Mouse (Mus musculus) ovary, postnatal 36 days (tissue): ENCODE results near the gene Slc46a3.
A peak's percentile ranks its signal among the peaks of the same experiment; 100 is the strongest.

ENCODE experiments used
- DNase-seq: peaks from one replicate; pipeline ENCODE4 v3.0.0; 2022; ENCODE audit warnings: low spot score, mixed read lengths

The Slc46a3 gene

DNA sequence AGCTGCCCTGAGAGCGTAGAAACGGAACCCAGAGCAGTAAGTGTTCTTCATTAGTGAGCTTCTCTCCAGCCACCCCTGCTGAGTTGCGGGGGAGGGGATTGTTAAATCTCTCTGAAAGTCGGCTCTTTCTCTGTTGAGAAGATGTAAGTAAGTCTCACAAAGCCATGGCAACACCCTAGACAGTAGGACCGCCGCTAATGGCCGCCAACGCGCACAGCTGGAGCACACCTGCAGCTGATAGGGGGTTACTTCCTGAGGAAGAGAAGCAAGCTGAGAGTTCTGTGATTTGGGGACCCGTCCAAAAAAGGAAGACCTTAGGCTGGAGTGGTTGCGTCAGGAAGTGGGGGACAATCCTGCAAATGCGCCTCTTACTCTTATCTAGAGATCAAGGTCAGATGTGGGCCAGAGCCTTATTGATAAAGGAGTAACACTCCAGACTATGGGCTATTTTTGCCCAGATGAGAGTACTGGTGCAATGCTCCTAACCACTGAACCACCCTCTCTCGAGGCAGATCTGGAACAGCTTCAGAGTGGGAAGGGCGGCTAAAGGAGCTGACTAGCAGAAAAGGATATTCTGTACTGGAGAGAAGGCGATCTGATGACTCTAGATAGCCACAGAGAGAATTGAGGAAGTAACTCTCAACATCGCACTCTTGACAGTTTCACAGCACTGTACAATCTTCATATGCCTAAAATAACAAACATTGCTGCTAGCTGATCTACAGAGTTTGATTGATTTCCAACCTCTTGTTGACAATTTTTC is 1.0 kb upstream of the Slc46a3 start:
- no peak for DNase-seq

DNA sequence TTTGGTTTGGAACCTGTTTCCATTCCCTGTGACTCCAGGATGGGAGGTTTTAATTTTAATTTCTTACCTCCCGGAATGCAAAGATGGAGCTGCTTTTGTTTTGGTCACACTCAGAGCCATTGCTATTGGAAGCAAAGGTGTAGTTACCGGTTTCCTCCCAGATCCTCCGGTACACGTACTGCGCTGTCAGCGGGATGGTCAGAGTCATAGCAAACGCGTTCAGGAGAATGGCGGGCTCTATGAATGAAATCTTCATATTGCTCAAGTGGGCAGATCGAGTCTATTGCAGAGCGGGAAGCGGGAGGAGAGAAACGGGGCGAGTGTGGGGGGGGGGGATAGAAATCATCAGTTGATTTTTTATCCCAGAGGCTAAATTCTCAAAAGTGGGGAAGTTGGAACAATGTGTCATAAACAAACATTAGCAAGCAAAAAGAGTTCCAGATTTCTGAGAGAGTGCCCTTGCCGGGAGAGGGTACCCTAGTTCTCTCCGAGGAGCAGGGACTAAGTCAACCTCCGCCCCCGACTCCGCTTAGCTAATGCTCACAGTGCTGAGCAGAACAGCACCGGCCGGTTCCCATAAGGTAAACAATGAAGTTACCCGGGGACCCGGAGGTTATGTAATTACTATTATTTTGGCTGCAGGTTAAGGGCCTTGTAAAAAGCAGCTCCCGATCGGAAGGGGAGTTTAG is 705 bp downstream of the Slc46a3 start:
- no peak for DNase-seq

DNA sequence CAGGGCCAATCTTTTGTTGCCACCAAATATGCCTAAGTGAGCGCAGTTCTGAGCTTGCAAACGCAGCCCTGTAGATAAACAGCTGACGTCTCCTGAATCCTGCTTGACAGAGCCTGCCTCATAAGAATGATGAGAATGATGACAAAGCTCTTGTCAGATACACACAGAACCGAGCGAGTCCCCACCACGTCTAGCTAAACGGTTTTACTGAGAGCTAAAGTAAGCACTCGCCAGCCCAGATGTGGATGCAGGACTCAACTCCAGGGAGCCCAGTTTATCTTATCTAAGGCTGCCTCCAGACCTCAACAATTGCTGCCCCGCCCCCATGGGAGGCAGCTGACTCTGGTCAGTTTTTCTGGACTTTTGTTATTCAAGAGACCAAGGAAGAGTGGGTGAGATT is 1.5 kb downstream of the Slc46a3 start:
- no peak for DNase-seq

DNA sequence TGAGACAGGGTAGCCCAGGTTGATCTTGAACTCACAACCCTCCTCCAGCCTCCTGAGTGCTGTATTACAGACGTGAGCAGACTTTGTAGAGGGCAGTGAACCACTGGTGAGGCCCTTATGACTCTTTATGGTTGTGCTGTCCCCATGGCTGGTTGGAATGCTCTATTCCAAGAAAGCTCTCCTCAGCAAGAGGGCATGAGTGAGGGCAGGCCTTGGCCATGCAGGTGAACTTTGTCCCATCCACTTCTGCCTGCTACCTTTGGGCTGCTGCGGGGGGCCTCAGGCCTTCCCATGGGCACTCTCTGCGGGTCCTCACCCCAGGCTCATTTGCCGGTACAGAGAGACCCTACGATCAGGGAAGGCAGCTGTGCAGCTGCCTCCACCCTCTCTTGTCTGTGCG is 1.9 kb downstream of the Slc46a3 start:
- no peak for DNase-seq

DNA sequence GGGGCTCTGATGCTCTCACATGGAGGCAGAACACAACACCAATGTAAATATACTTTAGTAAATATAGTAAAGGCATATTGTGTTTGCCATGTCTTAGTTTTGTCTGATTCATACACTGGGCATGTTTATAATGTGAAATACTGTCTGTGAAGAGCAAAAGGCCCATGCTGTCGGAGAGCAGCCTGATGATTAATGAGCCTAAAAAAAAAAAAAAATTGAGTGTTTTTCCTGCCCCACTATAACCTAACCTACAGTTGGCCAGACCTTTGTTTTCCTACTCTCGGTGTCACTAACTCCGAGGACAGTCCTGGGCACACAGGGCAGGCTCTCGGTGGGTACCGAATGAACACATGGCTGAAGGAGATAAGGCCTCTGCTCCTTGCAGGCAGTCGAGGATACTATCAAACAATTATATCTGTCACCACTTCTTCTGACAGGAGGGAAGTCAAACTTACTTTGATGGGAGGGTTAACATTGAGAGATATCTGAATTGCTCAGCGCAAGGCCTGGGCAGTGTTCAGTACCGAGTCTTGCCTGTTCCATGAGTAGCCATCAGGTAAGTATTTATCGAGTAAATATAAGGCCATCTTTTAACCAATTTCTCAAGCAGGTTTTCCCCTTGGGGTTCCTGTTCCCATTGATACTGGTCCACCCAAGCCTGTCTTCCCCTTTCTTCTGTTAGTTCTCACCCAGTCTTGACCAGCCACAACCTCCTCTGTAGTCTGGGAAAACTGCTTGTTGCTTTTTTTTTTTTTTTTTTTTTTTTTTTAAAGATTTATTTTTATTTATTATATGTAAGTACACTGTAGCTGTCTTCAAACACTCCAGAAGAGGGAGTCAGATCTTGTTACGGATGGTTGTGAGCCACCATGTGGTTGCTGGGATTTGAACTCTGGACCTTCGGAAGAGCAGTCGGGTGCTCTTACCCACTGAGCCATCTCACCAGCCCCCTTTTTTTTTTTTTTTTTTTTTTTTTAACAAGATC is 6.0 kb downstream of the Slc46a3 start:
- no peak for DNase-seq

DNA sequence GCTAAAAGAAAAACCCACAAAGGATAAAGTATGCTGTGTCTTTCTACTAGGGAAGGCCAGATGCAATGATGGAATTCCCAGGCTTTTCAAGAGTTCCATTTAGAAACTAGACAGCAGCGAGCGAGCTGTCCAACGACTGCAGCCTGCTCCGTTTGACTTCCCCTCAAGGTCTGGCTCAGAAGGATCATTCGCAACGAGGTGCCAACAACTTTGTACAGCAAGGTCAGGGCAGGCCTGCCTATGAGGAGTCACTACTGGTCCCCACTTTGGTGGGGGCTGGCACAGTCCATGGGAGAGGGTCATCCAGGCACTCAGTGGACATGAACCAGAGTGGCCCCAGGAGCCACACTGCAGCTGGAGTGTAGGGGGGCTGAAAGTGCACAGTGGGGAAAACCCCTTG is 11.0 kb downstream of the Slc46a3 start:
- DNase-seq: no peak

DNA sequence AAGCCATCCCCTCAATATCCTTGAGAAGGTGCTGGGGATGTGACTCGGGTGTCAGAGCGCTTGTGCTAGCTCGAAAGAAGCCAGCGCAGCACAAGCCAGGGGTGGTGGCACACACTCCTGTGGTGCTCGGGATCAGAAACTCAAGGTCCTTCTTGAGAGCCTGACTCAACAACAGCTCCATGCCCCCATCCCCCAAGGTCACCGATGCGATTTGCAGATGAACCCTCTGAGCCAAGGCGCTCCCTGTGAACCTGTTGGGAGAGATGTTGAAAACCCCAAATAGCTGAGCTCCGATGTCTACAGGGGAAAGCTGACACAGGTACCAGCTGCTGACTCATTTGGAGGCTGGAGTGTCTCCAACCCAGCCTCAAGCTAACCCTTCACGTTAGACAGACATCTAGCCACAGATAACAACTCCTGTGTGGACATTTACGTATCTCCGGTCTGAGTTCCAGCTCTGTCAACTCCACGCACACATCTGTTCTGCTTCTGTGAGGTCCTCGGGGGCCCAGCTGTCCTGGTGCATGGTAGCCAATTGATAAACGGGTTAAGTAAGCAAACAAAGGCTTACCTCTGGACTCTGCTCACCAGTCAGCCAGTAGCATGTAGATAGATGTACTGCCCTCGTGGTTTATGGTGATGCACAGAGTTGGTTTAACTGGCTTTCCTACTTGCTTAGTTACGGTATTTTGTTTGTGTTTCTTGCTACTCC is 14.5 kb downstream of the Slc46a3 start:
- DNase-seq: no peak

DNA sequence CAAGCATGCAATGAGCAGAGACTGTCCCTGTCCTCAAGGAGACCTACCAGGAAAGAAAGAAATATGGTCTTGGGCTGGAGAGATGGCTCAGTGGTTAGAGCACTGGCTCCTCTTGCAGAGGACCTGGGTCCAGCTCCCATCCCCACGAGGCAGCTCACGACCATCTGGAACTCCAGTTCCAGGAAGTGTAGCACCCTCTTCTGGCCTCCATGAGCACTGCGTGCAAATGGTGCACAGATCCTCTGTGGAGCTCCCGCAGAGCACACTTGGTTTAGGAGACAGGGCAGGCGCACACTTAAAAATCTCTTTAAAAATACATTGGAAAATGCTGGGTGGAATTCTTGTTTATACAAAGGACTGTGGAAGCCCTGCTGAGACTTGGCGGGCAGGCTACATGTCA is 17.1 kb downstream of the Slc46a3 start:
- DNase-seq: no peak

DNA sequence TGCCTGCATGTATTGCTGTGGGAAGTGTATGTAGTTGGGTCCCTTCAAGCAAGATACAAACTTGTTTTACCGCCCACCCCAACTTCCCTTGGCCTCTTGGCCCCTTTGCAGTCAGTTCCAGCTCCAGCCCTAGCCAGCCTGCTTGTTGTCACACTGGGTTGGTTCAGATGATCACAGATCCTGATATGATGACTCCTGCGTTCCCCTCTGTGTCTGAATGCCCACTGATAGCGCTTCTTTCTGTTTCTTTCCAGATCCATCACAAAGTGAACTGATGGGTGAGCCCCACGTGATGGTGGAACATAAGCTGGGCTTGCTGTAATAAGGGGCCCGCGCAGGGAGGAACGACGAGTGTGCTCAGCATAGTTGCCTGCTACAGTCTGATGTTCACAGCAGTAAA is 19.4 kb downstream of the Slc46a3 start:
- no peak for DNase-seq

DNA sequence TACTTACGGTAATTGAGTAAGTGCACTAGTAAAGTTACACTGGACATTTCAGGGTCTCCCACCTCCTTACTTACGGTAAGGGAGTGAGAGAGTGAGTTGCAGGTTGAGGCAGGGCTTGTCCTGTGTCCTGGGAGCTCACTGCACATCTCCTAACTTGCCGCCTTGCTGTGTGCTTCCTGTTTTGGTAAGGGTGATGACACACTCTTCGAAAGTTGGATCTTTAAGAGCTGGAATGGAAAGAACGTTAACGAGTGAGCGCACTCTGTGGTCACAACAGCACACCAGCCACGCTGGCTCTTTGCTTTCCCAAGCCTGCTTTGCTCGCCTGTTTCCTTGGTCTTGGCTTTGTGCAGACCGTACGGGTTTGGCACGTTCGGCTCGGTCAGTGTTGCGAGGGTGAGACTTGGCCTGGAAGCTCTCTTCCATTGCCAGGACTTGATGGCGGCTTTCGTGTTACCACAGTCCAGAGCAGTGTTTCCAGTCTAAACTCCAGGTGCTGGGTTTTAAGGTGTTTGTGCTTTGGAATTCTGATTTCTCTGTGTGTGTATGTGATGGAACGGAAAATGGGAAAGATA is 20.0 kb downstream of the Slc46a3 start:
- DNase-seq: no peak

DNA sequence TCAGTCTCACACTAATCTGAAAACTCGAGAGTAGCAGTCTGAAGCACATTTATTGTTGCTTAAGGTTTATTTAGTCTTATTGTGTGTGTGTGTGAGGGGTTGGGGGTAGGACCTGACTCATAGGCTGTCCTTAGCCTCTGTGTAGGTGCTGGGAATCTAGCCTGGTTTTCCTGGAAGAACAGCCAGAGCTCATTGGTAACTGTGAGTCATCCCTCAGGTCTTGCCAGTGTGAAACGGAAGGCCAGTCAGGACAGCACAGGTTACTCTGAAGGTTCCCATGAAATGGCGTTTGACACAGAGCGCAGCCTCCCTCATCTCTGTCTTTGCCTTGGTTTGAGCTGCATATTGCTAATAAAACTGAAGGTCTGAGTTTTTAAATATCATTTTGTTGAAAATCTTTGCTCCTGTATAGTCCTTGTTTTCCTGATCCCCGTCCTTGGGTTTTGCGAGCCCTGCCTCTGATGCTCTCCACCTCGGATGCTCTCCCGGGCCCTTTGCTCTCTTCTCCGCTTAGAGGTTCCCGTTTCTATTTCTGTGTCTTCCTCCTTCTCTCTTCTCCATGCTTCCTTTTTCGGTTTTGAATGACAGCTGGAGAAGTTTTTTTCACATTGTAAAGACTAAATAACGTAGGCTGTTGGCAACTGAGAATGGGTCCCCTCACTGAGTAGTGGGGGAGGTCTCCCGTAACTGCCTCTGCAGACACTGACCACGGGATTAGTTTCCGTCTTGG is 23.4 kb downstream of the Slc46a3 start:
- DNase-seq: no peak

DNA sequence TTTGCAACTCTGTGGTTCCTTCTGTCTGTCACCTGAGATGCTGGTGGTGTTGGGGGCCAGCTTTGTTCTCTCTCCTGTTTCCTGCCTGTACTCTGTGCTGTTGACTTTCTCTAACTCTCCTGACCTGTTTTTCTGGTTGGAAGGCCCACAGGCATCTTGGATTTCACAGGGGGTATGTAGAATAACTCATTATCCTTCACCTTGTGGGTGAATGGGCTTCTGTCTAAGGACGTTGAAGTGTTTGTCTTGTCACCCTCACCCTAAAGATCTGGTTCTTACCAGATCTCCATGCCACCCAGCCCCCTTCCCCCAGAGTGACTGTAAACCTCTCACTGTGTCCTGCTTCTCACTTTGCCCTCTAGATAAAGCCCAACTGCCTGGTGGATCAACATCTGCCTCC is 24.3 kb downstream of the Slc46a3 start:
- no peak for DNase-seq

DNA sequence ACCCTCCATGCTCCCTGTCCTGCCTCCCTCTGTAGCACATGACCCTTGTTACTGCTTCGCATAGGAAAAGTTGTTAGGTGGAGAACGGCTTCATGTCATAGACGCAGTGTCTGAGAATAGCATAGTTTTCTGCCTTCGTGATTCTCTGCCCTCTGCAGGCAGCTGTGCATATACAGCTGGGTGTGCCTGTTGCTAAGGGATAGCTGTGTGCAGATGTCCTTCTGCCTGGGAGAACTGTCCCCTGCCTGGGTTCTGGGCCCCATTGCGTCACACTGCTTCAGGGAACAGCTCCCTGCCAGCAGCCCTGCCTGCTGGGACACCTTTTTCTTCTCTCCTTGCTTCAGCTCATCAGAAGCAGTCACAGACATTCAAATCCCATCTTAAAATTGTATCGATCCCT is 25.0 kb downstream of the Slc46a3 start:
- no peak for DNase-seq

DNA sequence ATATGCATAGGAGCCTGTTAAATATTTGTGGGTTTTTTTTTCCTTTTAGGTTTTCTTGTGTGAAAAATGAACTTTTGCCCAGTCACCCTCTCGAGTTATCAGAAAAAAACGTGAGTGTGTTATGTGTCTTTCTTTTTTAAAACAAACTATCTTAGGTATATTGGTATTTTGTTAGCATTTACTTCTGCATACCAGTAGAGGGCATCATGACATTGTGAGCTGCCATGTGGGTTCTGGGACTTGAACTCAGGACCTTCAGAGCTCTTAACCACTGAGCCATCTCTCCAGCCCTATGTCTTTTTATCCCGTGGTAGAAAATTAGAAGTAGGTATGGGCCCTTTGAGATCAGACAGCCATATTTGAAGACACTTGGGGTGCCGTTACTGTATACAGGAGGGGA is 25.9 kb downstream of the Slc46a3 start:
- DNase-seq: no peak

DNA sequence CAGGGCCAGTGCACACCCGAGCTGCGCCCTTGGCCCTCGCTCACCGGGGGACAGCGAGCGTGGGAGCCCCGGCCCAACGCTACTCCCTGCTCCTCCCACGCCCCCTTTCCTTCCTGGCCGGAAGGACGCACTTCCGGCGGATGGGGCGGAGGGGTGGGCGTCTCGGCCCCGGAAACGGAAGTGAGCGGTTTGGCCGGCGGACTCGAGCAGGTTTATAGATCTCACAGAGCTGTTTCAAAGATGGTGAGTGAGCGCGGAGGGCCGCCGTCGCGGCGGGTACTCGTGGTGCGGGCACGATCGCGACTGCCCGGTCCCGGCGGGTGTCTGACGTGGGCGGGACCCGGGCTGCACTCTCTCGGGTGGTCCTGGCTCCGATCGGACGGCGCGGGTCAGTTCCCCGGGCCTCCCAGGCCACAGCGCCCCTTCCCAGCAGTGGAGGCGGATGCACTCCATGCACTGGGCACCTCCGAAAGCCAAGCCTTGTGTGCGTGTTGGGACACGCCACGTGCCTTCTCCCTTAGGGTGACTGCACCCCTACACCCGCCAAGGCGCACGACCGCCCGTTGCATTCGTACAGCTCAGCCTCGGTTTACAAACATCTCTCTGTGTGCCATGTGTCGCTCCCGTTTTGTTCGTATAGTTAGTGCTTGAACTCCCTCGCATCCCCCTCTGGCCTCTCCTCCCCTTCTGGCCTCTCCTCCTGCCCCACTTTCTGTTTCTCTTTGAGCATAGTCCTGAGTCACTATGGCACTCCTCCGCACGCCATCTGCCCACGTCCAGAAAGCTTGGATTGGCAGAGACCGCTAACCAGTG is 34.0 kb downstream of the Slc46a3 start, which contains the start of gene Pomp:
Gene Pomp, plus strand, starts transcription at position 13 of the 813 bp plus-strand sequence.
- DNase-seq: peak; percentile 89

DNA sequence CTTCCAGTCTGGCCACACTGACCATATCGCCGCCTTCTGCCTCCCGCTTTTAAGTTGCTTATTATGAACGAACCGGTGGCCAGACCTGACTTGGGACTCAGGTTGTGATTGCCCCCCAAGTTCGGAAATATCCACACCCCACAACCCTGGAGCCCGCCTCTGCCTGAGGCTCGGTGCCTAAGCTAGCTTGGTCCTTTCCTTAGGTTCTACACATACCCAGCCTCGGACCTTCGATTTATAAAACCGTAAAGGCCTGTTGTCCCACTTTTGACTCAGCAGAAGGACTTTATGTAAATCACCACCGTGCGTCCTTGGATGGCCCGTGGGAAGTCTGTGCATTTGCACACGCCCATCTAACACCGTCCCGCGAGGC is 34.6 kb downstream of the Slc46a3 start:
- DNase-seq: no peak

DNA sequence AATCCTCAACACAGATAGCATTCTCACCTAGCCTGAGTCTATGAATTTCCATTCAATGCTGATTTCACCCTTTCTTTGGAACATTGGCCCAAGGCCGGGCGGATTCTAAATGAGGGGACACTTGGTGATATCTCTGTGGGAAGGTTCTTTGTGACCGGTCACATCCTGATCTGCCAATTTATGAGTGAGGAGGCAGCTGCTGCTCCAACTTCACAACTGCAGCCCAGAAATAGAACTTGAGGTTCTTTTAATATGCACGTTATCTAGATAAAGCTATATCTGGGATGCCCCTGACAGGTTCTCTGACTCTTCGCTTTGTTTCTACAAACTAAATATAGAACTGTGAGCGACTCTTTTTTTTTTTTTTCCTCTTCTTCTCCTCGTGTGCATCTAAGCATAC is 44.4 kb downstream of the Slc46a3 start:
- no peak for DNase-seq

DNA sequence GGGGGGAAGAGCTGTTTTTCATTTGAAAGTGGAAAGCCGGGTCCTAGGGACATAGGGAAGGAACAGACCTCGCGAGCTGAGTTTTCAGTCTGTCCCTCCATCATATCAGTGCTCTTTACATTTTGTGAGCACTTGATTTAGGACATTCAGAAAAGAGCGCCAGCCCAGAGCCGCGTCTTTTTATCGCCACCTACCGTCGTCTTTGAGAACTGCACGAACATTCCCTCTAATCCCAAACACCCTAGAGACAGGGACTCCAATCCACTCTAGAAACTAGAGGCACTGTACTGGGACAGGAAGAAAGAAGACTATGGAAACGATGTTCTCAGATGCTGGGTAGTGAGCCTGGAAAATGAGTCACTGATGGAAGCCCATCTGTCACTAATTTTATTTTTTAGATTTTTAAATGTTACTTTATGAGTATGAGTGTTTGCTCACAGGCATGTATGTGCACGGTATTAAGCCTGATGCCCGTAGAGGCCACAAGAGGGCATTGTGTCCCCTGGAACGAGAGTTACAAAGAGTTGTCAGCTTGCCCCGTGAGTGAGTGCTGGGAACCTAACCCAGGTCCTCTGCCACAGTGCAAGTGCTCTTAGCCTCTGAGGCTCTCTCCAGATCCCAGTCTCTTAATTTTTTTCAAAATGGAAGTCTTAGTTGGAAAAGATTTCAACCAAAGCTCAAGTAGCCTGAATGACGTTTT is 46.3 kb downstream of the Slc46a3 start:
- DNase-seq: peak; percentile 52

DNA sequence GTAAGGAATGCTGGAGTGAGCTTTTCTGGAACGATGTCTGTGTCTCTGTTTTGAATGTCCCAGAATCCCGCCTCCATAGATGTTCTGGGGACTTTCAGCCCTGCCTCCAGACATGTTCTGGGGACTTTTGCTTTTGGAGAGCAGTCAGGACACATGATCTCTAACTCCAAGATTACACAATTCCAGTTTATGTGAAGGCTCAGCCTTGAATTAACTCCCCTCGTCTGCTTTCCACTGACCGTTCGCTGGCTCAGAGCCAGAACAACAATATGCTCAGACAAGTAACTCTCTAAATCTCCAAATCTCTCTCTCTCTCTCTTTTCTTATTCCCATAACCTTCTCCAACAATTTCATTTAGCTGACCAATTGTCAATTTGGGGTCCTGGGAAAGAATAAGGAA is 47.3 kb downstream of the Slc46a3 start:
- no peak for DNase-seq
